Mouse (Mus musculus) lung, postnatal 4 days (tissue): ENCODE data around the gene Samd8.

ENCODE experiments used
- DNase-seq, 2 experiments: peaks; one replicate each; pipeline ENCODE4 v3.0.0; 2021

Samd8 gene

GRCm38 (mm10) chr14:21800641-21801040, 50.3 kb downstream of the Samd8 start:
- no peak for DNase-seq

GRCm38 (mm10) chr14:21801624-21802023, 51.3 kb downstream of the Samd8 start:
- DNase-seq, result no peak

GRCm38 (mm10) chr14:21802543-21803206, 52.3 kb downstream of the Samd8 start:
- DNase-seq, result no peak

GRCm38 (mm10) chr14:21806203-21806602, 55.9 kb downstream of the Samd8 start:
- no peak for DNase-seq

GRCm38 (mm10) chr14:21806631-21807160, 56.4 kb downstream of the Samd8 start:
- DNase-seq, result no peak

GRCm38 (mm10) chr14:21808208-21808922, 58.0 kb downstream of the Samd8 start:
- peak in 1 of 2 experiments; percentile 24 for DNase-seq

GRCm38 (mm10) chr14:21809418-21809817, 59.1 kb downstream of the Samd8 start:
- no peak for DNase-seq

GRCm38 (mm10) chr14:21811301-21811700, 61.0 kb downstream of the Samd8 start:
- no peak for DNase-seq

GRCm38 (mm10) chr14:21811744-21812393, 61.5 kb downstream of the Samd8 start:
- DNase-seq, result no peak

GRCm38 (mm10) chr14:21812590-21813162, 62.3 kb downstream of the Samd8 start:
- DNase-seq, result peak; percentile 66 to 81

GRCm38 (mm10) chr14:21813216-21813615, 62.9 kb downstream of the Samd8 start:
- DNase-seq, result no peak

GRCm38 (mm10) chr14:21813847-21814246, 63.5 kb downstream of the Samd8 start:
- peak in 1 of 2 experiments; percentile 47 for DNase-seq

GRCm38 (mm10) chr14:21814606-21815005, 64.3 kb downstream of the Samd8 start:
- no peak for DNase-seq

GRCm38 (mm10) chr14:21816255-21816654, 65.9 kb downstream of the Samd8 start:
- no peak for DNase-seq

- no peak for DNase-seq
These were observed 67.1 kb downstream of the Samd8 start for GRCm38 (mm10) chr14:21817453-21817852.

- DNase-seq, result no peak
These were observed 70.7 kb downstream of the Samd8 start for GRCm38 (mm10) chr14:21820880-21821505.

GRCm38 (mm10) chr14:21822307-21822706, 72.0 kb downstream of the Samd8 start:
- no peak for DNase-seq

- peak; percentile 89 to 92 for DNase-seq
These were observed 72.6 kb downstream of the Samd8 start for GRCm38 (mm10) chr14:21822795-21823374.

- peak in 1 of 2 experiments; percentile 35 for DNase-seq
These were observed 73.6 kb downstream of the Samd8 start for GRCm38 (mm10) chr14:21823897-21824296.

GRCm38 (mm10) chr14:21824938-21825337, 74.6 kb downstream of the Samd8 start, which contains the start of gene Vdac2:
Gene Vdac2 (plus strand): TSS chr14:21825238.
- no peak for DNase-seq

- DNase-seq, result peak in 1 of 2 experiments; percentile 20
These were observed 75.6 kb downstream of the Samd8 start for GRCm38 (mm10) chr14:21825786-21826491.
